Mouse (Mus musculus) embryonic facial prominence, embryonic 14.5 days (tissue): ENCODE measurements around the gene Prpf31. TPM values are rescaled to one million over a fixed set of nuclear protein-coding genes. Genes with fewer than 3 reads are reported as not detected.

Source experiments
- ATAC-seq: fragments of 200-750 bp; cut with Nextera tagmentation; 2 replicates; pipeline ENCODE4 v1.8.0; 2017; ENCODE audit warnings: low read depth, moderate number of reproducible peaks, moderate TSS enrichment
- DNase-seq: peaks from one replicate; pipeline ENCODE4 v3.0.0-alpha.2; 2015; ENCODE audit warnings: low spot score
- H3K27ac ChIP-seq: fragments of 300-500 bp; sonication (generic); replicated peaks from 2 replicates; pipeline ENCODE4 v1.5.1; 2014; ENCODE audit warnings: low read depth, mild to moderate bottlenecking, low read length, moderate library complexity
- H3K27me3 ChIP-seq: fragments of 300-500 bp; sonication (generic); replicated peaks from 2 replicates; pipeline ENCODE4 v1.6.1; 2014; ENCODE audit warnings: low read length; ENCODE audit not compliant: control insufficient read depth, insufficient read depth
- H3K36me3 ChIP-seq: fragments of 300-500 bp; sonication (generic); 2 replicates; pipeline ENCODE4 v1.6.1; 2014; ENCODE audit warnings: low read length, mixed read lengths; ENCODE audit not compliant: control insufficient read depth, insufficient read depth
- H3K4me1 ChIP-seq: fragments of 300-500 bp; sonication (generic); 2 replicates; pipeline ENCODE4 v1.6.1; 2014; ENCODE audit warnings: antibody characterized with exemption, low read length; ENCODE audit not compliant: control insufficient read depth, insufficient read depth
- H3K4me2 ChIP-seq: fragments of 300-500 bp; sonication (generic); 2 replicates; pipeline ENCODE4 v1.6.1; 2014; ENCODE audit warnings: low read depth, mild to moderate bottlenecking, low read length, moderate library complexity, mixed read lengths
- H3K4me3 ChIP-seq: fragments of 300-500 bp; sonication (generic); 2 replicates; pipeline ENCODE4 v1.5.1; 2014; ENCODE audit warnings: low read depth, mild to moderate bottlenecking, low read length
- H3K9ac ChIP-seq: fragments of 300-500 bp; sonication (generic); 2 replicates; pipeline ENCODE4 v1.6.1; 2014; ENCODE audit warnings: low read depth, mild to moderate bottlenecking, low read length, moderate library complexity, mixed read lengths
- H3K9me3 ChIP-seq: fragments of 300-500 bp; sonication (generic); 2 replicates; pipeline ENCODE4 v1.6.1; 2016; ENCODE audit warnings: low read length; ENCODE audit not compliant: control insufficient read depth
- WGBS: fragments of 180-500 bp; shearing (Covaris S2); extraction: QIAGEN DNeasy Blood & Tissue Kit; methylation state at CpG from one replicate; pipeline ENCODE4 v1.1.7; 2014; 5-methylcytosine and 5-hydroxymethylcytosine counted together
- polyA plus RNA-seq: library from polyadenylated mRNA; unstranded; fragments of >200 nt; fragmentation: Nextera tagmentation; extraction: Ambion mirVana; gene quantifications from 2 replicates; pipeline ENCODE4 v1.2.1, GENCODE M21; 2014

Prpf31 gene
- polyA plus RNA-seq, 1 experiment from 2014 or later, result 74.0 TPM

- Histone ChIP-seq H3K4me3 (peak within 1 kb of the TSS; percentile 77), H3K4me1 (peaks cover 13% of the 10 kb centered on the region), H3K36me3 (peaks cover 32% of the 10 kb centered on the region), H3K9me3 (no peaks in the 10 kb centered on the region), H3K27ac (peak within 1 kb of the TSS; percentile 88), H3K9ac (peak within 1 kb of the TSS; percentile 85), H3K27me3 (no peaks in the 10 kb centered on the region), H3K4me2 (peak within 1 kb of the TSS; percentile 78)
- WGBS, result 5% methylated on average over 27 of the region's 45 CpGs
- ATAC-seq (peak; percentile 99), DNase-seq (peak; percentile 100)
Observed at GRCm38 (mm10) chr7:3665215-3666114, 35.7 kb downstream of the Prpf31 start, which contains the start of gene Leng1. Gene Leng1, minus strand, starts transcription at chr7:3665840.

- Histone ChIP-seq H3K27ac (no peak overlapping the region), H3K27me3 (no peaks in the 10 kb centered on the region), H3K9me3 (no peaks in the 10 kb centered on the region), H3K4me2 (peak overlapping the region; percentile 13; the same call in 1 of the 2 replicates), H3K4me1 (peaks cover 13% of the 10 kb centered on the region), H3K36me3 (peaks cover 18% of the 10 kb centered on the region), H3K9ac (no peak overlapping the region), H3K4me3 (peak overlapping the region; percentile 9; the same call in 1 of the 2 replicates)
- ATAC-seq (no peak), DNase-seq (peak; percentile 10)
- WGBS, result 24% methylated on average over 14 of the region's 14 CpGs
Observed at GRCm38 (mm10) chr7:3666921-3667391, 37.2 kb downstream of the Prpf31 start.

DNA sequence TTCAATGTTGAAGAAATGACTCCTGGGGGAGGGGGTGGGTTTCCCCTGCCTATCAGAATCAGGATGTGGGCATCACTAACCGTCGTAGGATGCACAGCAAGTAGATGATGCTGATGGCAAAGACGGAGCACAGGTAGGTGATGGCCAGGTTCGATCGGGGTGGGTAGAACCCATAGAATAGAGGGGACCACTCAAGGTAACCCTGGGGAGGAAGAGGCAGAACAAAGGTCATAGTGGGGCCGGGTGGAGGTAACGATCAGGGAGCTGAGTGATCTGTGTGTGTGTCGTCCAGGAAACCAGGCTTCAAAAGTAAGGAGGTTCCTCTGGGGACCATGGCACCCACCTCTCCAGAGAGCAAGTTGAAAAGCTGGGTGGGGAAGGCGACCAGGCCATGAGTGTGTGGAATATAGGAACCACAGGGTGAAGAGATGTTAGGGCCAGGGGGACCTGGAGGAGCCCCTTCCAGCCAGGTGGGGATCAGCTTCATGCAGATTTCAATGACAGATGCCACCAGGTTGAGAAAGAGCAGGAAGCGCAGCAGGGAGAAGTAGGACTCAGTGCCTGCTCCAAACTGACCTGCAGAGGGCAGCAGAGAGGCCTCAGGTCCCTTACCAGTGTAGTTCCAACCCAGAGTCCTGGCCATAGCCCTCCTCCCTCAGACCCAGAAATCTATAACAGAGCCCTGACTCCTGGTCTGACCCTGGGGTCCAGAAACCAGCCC, 44.9 kb downstream of the Prpf31 start:
- Histone ChIP-seq H3K27ac (no peak overlapping the region), H3K4me1 (no peaks in the 10 kb centered on the region), H3K9me3 (no peaks in the 10 kb centered on the region), H3K9ac (no peak overlapping the region), H3K27me3 (no peaks in the 10 kb centered on the region), H3K4me3 (no peak overlapping the region), H3K36me3 (peaks cover 14% of the 10 kb centered on the region; the same call in 1 of the 2 replicates), H3K4me2 (no peak overlapping the region)
- WGBS, result 71% methylated on average over 10 of the region's 10 CpGs
- peak; percentile 77 for DNase-seq
- ATAC-seq, result peak; percentile 78

DNA sequence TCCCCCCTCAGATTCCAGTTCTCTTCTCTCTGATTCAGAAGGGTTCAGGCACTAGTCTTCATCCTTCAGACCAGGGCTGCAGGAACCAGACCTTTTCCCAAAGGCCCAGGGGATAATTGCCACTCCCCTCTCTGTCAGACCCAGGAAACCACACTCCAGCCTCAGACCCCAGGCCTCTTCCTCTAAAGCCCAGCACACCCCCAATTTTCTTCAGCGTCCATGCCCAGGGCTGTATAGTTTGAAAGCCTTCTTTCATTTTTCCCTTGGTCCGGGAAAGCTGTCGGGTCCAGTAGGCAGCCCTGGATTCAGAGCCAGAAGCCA, 45.4 kb downstream of the Prpf31 start:
- 69% methylated on average over 3 of the region's 3 CpGs for WGBS
- H3K36me3 ChIP-seq, result peaks cover 16% of the 10 kb centered on the region; the same call in 1 of the 2 replicates
- ATAC-seq, result no peak

DNA sequence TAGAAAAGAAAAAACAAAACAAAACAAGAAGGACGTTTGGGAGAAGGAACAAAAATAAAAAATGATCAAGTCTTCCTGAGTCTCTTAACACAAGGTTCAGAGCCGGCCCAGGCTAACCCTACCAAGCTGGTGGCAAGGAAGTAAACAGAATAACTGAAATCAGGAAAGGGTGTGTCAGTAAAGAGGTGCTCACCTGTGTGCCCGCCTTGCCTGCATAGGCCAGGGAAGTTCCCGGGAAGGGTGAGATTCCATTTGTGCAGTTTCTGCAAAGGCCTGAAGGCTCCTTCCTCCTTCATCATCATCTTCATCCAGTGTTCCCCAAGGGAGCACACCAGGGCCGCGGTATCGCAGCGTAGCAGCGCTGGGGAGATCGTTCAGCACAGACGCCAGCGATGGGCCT, 46.6 kb downstream of the Prpf31 start:
- Histone ChIP-seq H3K4me1 (no peaks in the 10 kb centered on the region), H3K27me3 (no peaks in the 10 kb centered on the region), H3K4me2 (no peak overlapping the region), H3K4me3 (no peak overlapping the region), H3K9me3 (no peaks in the 10 kb centered on the region), H3K36me3 (peaks cover 19% of the 10 kb centered on the region; the same call in 1 of the 2 replicates), H3K9ac (0 out of 2 replicates have a peak overlapping the region, but pooled peaks have one; percentile 25), H3K27ac (no peak overlapping the region)
- ATAC-seq (no peak), DNase-seq (no peak)
- 87% methylated on average over 12 of the region's 12 CpGs for WGBS

More for the DNA sequence above, 45.4 kb downstream of the Prpf31 start:
- H3K4me1 ChIP-seq, result no peaks in the 10 kb centered on the region
- H3K9me3 ChIP-seq, result no peaks in the 10 kb centered on the region
- DNase-seq, result no peak
- H3K27me3 ChIP-seq, result no peaks in the 10 kb centered on the region
- H3K4me3 ChIP-seq, result no peak overlapping the region
- no peak overlapping the region for H3K4me2 ChIP-seq
- no peak overlapping the region for H3K27ac ChIP-seq
- H3K9ac ChIP-seq, result no peak overlapping the region

DNA sequence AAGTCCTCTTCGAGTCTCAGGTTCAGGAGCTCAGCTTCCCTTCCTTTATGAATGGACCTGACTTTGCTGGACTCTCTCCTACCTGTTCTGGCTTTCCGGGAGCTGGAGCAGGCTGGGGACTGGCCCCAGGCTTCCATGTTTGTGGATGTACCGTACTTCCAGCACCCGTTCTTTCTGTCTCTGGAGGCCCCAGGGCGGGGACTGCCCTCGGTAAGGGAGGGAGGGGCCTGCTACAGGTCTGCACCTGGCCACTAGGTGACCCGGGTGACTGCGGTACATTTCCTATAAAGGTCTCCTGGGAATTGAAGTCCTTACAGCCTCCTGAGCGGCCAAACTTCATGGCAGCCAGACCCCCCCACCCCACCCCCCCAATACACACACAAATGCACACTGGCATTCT, 47.6 kb downstream of the Prpf31 start, which contains the start of gene Tmc4:
Gene Tmc4, minus strand, starts transcription at position 212 of the 400 bp plus-strand sequence.
- ATAC-seq (no peak), DNase-seq (peak; percentile 13)
- Histone ChIP-seq H3K9ac (peak within 1 kb of the TSS; percentile 34; the same call in 1 of the 2 replicates), H3K36me3 (peaks cover 19% of the 10 kb centered on the region; the same call in 1 of the 2 replicates), H3K9me3 (no peaks in the 10 kb centered on the region), H3K27me3 (no peaks in the 10 kb centered on the region), H3K4me1 (no peaks in the 10 kb centered on the region), H3K4me2 (no peak within 1 kb of the TSS), H3K4me3 (no peak within 1 kb of the TSS), H3K27ac (no peak within 1 kb of the TSS)
- 59% methylated on average over 9 of the region's 9 CpGs for WGBS

GRCm38 (mm10) chr7:3683908-3684550, 54.2 kb downstream of the Prpf31 start:
- Histone ChIP-seq H3K9ac (no peak overlapping the region), H3K9me3 (no peaks in the 10 kb centered on the region), H3K27ac (no peak overlapping the region), H3K36me3 (peaks cover 60% of the 10 kb centered on the region), H3K4me2 (no peak overlapping the region), H3K4me3 (no peak overlapping the region), H3K4me1 (no peaks in the 10 kb centered on the region), H3K27me3 (no peaks in the 10 kb centered on the region)
- DNase-seq (no peak), ATAC-seq (no peak)
- WGBS, result 87% methylated on average over 10 of the region's 10 CpGs

- Histone ChIP-seq H3K27me3 (no peaks in the 10 kb centered on the region), H3K4me1 (no peaks in the 10 kb centered on the region), H3K9ac (no peak overlapping the region), H3K9me3 (no peaks in the 10 kb centered on the region), H3K4me2 (no peak overlapping the region), H3K36me3 (peaks cover 54% of the 10 kb centered on the region), H3K27ac (no peak overlapping the region), H3K4me3 (no peak overlapping the region)
- 87% methylated on average over 8 of the region's 8 CpGs for WGBS
- ATAC-seq (no peak), DNase-seq (no peak)
Observed at GRCm38 (mm10) chr7:3684698-3685097, 54.9 kb downstream of the Prpf31 start.
